Mouse (Mus musculus): ENCODE results near the gene Zbtb39.

- no peak for TF ChIP-seq CHD2 (IDR thresholded peaks at IDR 0.05; ENCODE audit: low read depth, low read length)
- TF ChIP-seq ZNF384 (IDR thresholded peaks at IDR 0.05; ENCODE audit: low read depth, low read length): no peak
- TF ChIP-seq ZC3H11A (IDR thresholded peaks at IDR 0.05; ENCODE audit: borderline replicate concordance, low read depth, low read length): peak; percentile 59; the same call in 1 of the 2 replicates
- no peak for TF ChIP-seq MAFK (IDR thresholded peaks at IDR 0.05; ENCODE audit: insufficient read depth, low read depth, low read length)
Measured at GRCm38 (mm10) chr10:127738151-127738882, 1.0 kb upstream of the Zbtb39 start.

All from ES-E14 (cell line).